Mouse (Mus musculus) kidney, postnatal 0 days (tissue): ENCODE data around the gene Hmgcs2. TPM values are rescaled to one million over a fixed set of nuclear protein-coding genes. Genes with fewer than 3 reads are reported as not detected.
A peak's percentile ranks its signal among the peaks of the same experiment; 100 is the strongest.

ENCODE experiments used
- ATAC-seq: fragments of 200-750 bp; cut with Nextera tagmentation; replicated peaks from 2 replicates; pipeline ENCODE4 v1.8.0; 2017; ENCODE audit warnings: low read depth, moderate number of reproducible peaks, moderate TSS enrichment, moderate library complexity; ENCODE audit not compliant: low FRiP score
- DNase-seq: peaks from one replicate; pipeline ENCODE4 v3.0.0-alpha.2; 2016; ENCODE audit warnings: low spot score
- H3K27ac ChIP-seq: fragments of 300-500 bp; sonication (generic); 2 replicates; pipeline ENCODE4 v1.5.1; 2014; ENCODE audit warnings: mild to moderate bottlenecking
- H3K27me3 ChIP-seq: fragments of 300-500 bp; sonication (generic); 2 replicates; pipeline ENCODE4 v1.6.1; 2014; ENCODE audit warnings: low read length, mixed read lengths; ENCODE audit not compliant: insufficient read depth
- H3K36me3 ChIP-seq: fragments of 300-500 bp; sonication (generic); 2 replicates; pipeline ENCODE4 v1.6.1; 2014; ENCODE audit warnings: low read length, mixed read lengths; ENCODE audit not compliant: insufficient read depth
- H3K4me1 ChIP-seq: fragments of 300-500 bp; sonication (generic); replicated peaks from 2 replicates; pipeline ENCODE4 v1.6.1; 2014; ENCODE audit warnings: antibody characterized with exemption, low read length, mixed read lengths; ENCODE audit not compliant: insufficient read depth
- H3K4me2 ChIP-seq: fragments of 300-500 bp; sonication (generic); 2 replicates; pipeline ENCODE4 v1.6.1; 2014; ENCODE audit warnings: mild to moderate bottlenecking, low read length, moderate library complexity, mixed read lengths
- H3K4me3 ChIP-seq: fragments of 300-500 bp; sonication (generic); replicated peaks from 2 replicates; pipeline ENCODE4 v1.5.1; 2014; ENCODE audit warnings: low read depth, low read length
- H3K9ac ChIP-seq: fragments of 300-500 bp; sonication (generic); 2 replicates; pipeline ENCODE4 v1.6.1; 2014; ENCODE audit warnings: low read depth, low read length
- H3K9me3 ChIP-seq: fragments of 300-500 bp; sonication (generic); replicated peaks from 2 replicates; pipeline ENCODE4 v1.6.1; 2016; ENCODE audit warnings: low read length, inconsistent platforms, mixed read lengths
- CTCF ChIP-seq: IDR thresholded peaks from 2 replicates; pipeline ENCODE4 v1.5.1; 2016; ENCODE audit warnings: antibody characterized with exemption, low read depth, mild to moderate bottlenecking, moderate library complexity
- WGBS: fragments of 180-500 bp; shearing (Covaris S2); extraction: QIAGEN DNeasy Blood & Tissue Kit; methylation state at CpG from one replicate; pipeline ENCODE4 v1.1.7; 2014; 5-methylcytosine and 5-hydroxymethylcytosine counted together
- polyA plus RNA-seq: library from polyadenylated mRNA; unstranded; fragments of >200 nt; fragmentation: Nextera tagmentation; extraction: Ambion mirVana; gene quantifications from 2 replicates; pipeline ENCODE4 v1.2.1, GENCODE M21; 2015

Gene Hmgcs2
- polyA plus RNA-seq: 39.9 and 43.2 TPM in 2 replicates

- peaks cover 12% of the 10 kb centered on the region for H3K4me1 ChIP-seq
- ATAC-seq: peak; percentile 64; the same call in 1 of the 2 replicates
- 58% methylated on average over 14 of the region's 14 CpGs for WGBS
- peak within 1 kb of the TSS; percentile 13; the same call in 1 of the 2 replicates for H3K4me3 ChIP-seq
- H3K4me2 ChIP-seq: peak within 1 kb of the TSS; percentile 34; the same call in 1 of the 2 replicates
- no peak for TF ChIP-seq CTCF
- no peaks in the 10 kb centered on the region for H3K9me3 ChIP-seq
- peak; percentile 41 for DNase-seq
- H3K36me3 ChIP-seq: no peaks in the 10 kb centered on the region
- no peak within 1 kb of the TSS for H3K9ac ChIP-seq
- H3K27ac ChIP-seq: peak within 1 kb of the TSS; percentile 58; the same call in 1 of the 2 replicates
- H3K27me3 ChIP-seq: no peaks in the 10 kb centered on the region
Measured at GRCm38 (mm10) chr3:98280204-98280932, at the start of gene Hmgcs2. Hmgcs2 (plus strand) TSS chr3:98280435.

GRCm38 (mm10) chr3:98233504-98233903 is 46.7 kb upstream of the Hmgcs2 start:
- ATAC-seq (no peak), DNase-seq (no peak)
- Histone ChIP-seq H3K4me3 (no peak overlapping the region), H3K36me3 (no peaks in the 10 kb centered on the region), H3K9me3 (no peaks in the 10 kb centered on the region), H3K27ac (no peak overlapping the region), H3K9ac (no peak overlapping the region), H3K4me1 (no peaks in the 10 kb centered on the region), H3K4me2 (no peak overlapping the region), H3K27me3 (no peaks in the 10 kb centered on the region)
- no peak for TF ChIP-seq CTCF

- TF ChIP-seq CTCF: no peak
- WGBS: 89% methylated on average over 6 of the region's 6 CpGs
- H3K27ac ChIP-seq: no peak overlapping the region
- H3K4me1 ChIP-seq: no peaks in the 10 kb centered on the region
- ATAC-seq (no peak), DNase-seq (no peak)
- H3K9me3 ChIP-seq: no peaks in the 10 kb centered on the region
- H3K27me3 ChIP-seq: no peaks in the 10 kb centered on the region
- H3K4me2 ChIP-seq: no peak overlapping the region
- no peak overlapping the region for H3K4me3 ChIP-seq
- no peaks in the 10 kb centered on the region for H3K36me3 ChIP-seq
- H3K9ac ChIP-seq: no peak overlapping the region
Measured at GRCm38 (mm10) chr3:98236266-98236665, 44.0 kb upstream of the Hmgcs2 start.

GRCm38 (mm10) chr3:98237240-98237639 is 43.0 kb upstream of the Hmgcs2 start:
- Histone ChIP-seq H3K27ac (no peak overlapping the region), H3K9me3 (no peaks in the 10 kb centered on the region), H3K9ac (no peak overlapping the region), H3K4me2 (no peak overlapping the region), H3K36me3 (no peaks in the 10 kb centered on the region), H3K27me3 (no peaks in the 10 kb centered on the region), H3K4me3 (no peak overlapping the region), H3K4me1 (no peaks in the 10 kb centered on the region)
- TF ChIP-seq CTCF: no peak
- DNase-seq (no peak), ATAC-seq (no peak)
- 44% methylated on average over 5 of the region's 5 CpGs for WGBS

- Histone ChIP-seq H3K4me2 (no peak overlapping the region), H3K27me3 (no peaks in the 10 kb centered on the region), H3K27ac (no peak overlapping the region), H3K4me1 (no peaks in the 10 kb centered on the region), H3K9ac (no peak overlapping the region), H3K36me3 (no peaks in the 10 kb centered on the region), H3K9me3 (no peaks in the 10 kb centered on the region), H3K4me3 (no peak overlapping the region)
- TF ChIP-seq CTCF: no peak
- no peak for ATAC-seq
- 92% methylated on average over 3 of the region's 3 CpGs for WGBS
- DNase-seq: no peak
Measured at GRCm38 (mm10) chr3:98238150-98238549, 42.1 kb upstream of the Hmgcs2 start.

GRCm38 (mm10) chr3:98242051-98242450 is 38.2 kb upstream of the Hmgcs2 start:
- peak; percentile 25 for TF ChIP-seq CTCF
- 86% methylated on average over 3 of the region's 3 CpGs for WGBS
- Histone ChIP-seq H3K9ac (no peak overlapping the region), H3K4me3 (no peak overlapping the region), H3K36me3 (no peaks in the 10 kb centered on the region), H3K4me2 (no peak overlapping the region), H3K4me1 (no peaks in the 10 kb centered on the region), H3K27me3 (no peaks in the 10 kb centered on the region), H3K9me3 (no peaks in the 10 kb centered on the region), H3K27ac (no peak overlapping the region)
- ATAC-seq (no peak), DNase-seq (no peak)
